Mouse (Mus musculus) limb, embryonic 10.5 days (tissue): ENCODE results near the gene Pcnx. TPM values are rescaled to one million over a fixed set of nuclear protein-coding genes. Genes with fewer than 3 reads are reported as not detected.

Experiments
- DNase-seq: peaks from one replicate; pipeline ENCODE4 v3.0.0-alpha.2; 2017; ENCODE audit warnings: low spot score
- H3K27ac ChIP-seq: fragments of 300-500 bp; sonication (generic); 2 replicates; pipeline ENCODE4 v1.5.1; 2016; ENCODE audit warnings: mild to moderate bottlenecking
- H3K27me3 ChIP-seq: fragments of 300-500 bp; sonication (generic); 2 replicates; pipeline ENCODE4 v1.6.1; 2016; ENCODE audit warnings: low read depth, mild to moderate bottlenecking; ENCODE audit not compliant: poor library complexity, severe bottlenecking
- H3K36me3 ChIP-seq: fragments of 300-500 bp; sonication (generic); 2 replicates; pipeline ENCODE4 v1.6.1; 2016; ENCODE audit warnings: mild to moderate bottlenecking, moderate library complexity
- H3K4me1 ChIP-seq: fragments of 300-500 bp; sonication (generic); 2 replicates; pipeline ENCODE4 v1.6.1; 2016
- H3K4me3 ChIP-seq: fragments of 300-500 bp; sonication (generic); 2 replicates; pipeline ENCODE4 v1.5.1; 2016; ENCODE audit warnings: mild to moderate bottlenecking, moderate library complexity
- H3K9me3 ChIP-seq: fragments of 300-500 bp; sonication (generic); replicated peaks from 2 replicates; pipeline ENCODE4 v1.6.1; 2016; ENCODE audit warnings: mild to moderate bottlenecking
- WGBS: fragments of 180-500 bp; shearing (Covaris S2); methylation state at CpG from one replicate; pipeline ENCODE4 v1.1.7; 2016; 5-methylcytosine and 5-hydroxymethylcytosine counted together
- polyA plus RNA-seq: library from polyadenylated mRNA; unstranded; fragments of >200 nt; fragmentation: Nextera tagmentation; extraction: Ambion mirVana; gene quantifications from 2 replicates; pipeline ENCODE4 v1.2.1, GENCODE M21; 2016

The Pcnx gene
- polyA plus RNA-seq, 1 experiment from 2014 or later: 8.3 TPM

DNA sequence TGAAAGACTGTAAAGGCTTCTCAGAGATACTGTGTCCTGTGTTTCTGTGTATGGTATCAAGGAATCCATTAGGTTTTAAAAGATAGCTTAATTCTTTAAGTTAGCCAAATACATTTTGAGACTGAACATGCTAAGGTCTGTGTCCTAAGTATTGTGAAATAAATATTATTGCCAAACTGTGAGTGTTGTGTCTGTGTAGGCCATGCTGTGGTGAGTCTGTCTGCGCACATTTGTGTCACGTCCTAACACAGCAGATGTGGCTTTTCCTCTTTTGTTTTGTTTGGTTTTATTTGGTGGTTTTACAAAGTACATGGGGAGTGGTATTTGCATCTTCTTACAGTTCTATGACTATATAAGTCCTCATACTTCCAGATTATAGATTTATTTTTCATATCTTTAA lies 60.8 kb downstream of the Pcnx start:
- Histone ChIP-seq H3K27ac (no peak overlapping the region), H3K36me3 (peaks cover 27% of the 10 kb centered on the region), H3K4me1 (peaks cover 2% of the 10 kb centered on the region; the same call in 1 of the 2 replicates), H3K4me3 (no peak overlapping the region), H3K9me3 (no peaks in the 10 kb centered on the region), H3K27me3 (no peaks in the 10 kb centered on the region)
- DNase-seq: no peak
- 92% methylated on average over 2 of the region's 2 CpGs for WGBS

DNA sequence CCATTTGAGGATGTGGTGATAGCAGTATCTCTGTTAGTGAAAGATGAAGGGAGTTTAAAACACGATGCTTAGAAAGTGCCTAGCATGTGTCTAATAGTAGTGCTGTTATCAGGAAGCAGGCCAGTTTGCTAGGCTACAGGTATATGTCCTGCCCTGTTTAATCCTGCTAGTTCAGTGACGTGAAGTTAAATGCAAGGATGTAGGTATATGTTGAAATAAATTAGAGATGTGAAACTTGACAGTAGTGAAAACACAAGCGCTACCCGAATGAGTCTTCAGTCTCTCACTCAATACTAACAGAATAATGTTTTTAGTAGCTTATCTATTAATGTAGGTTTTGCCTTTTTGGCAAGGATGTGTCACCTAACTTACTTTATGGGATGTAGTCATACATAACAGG lies 62.0 kb downstream of the Pcnx start:
- H3K4me3 ChIP-seq: no peak overlapping the region
- peaks cover 27% of the 10 kb centered on the region for H3K36me3 ChIP-seq
- no peak for DNase-seq
- WGBS: 90% methylated on average over 4 of the region's 4 CpGs
- H3K4me1 ChIP-seq: peaks cover 10% of the 10 kb centered on the region; the same call in 1 of the 2 replicates
- no peaks in the 10 kb centered on the region for H3K27me3 ChIP-seq
- no peaks in the 10 kb centered on the region for H3K9me3 ChIP-seq
- H3K27ac ChIP-seq: no peak overlapping the region

GRCm38 (mm10) chr12:81922838-81923237 lies 63.0 kb downstream of the Pcnx start:
- Histone ChIP-seq H3K9me3 (no peaks in the 10 kb centered on the region), H3K4me1 (peaks cover 13% of the 10 kb centered on the region; the same call in 1 of the 2 replicates), H3K27me3 (no peaks in the 10 kb centered on the region), H3K4me3 (no peak overlapping the region), H3K27ac (no peak overlapping the region), H3K36me3 (peaks cover 20% of the 10 kb centered on the region)
- 86% methylated on average over 3 of the region's 3 CpGs for WGBS
- DNase-seq: no peak

DNA sequence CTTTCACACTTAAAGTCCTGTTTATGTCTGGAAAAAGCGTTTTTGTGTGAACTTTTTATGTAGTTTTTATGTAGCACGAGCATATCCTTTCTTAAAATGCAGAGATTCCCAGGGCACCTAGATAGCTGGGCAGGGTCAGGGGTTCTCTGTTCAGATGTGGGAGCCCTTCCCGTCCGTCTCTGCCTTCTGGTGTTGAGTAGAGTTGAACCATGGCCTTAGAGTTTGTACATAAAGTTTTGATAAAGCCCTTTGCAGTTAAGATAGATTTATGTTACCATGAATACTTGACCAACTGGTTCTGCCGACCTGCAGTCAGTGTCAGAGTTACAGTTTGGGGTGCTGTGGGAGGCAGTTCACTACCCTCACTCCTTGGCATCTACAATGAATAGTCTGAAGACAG lies 67.3 kb downstream of the Pcnx start:
- Histone ChIP-seq H3K27me3 (no peaks in the 10 kb centered on the region), H3K4me1 (peaks cover 13% of the 10 kb centered on the region; the same call in 1 of the 2 replicates), H3K4me3 (no peak overlapping the region), H3K36me3 (0 out of 2 replicates have a peak, but pooled peaks cover 2% of the 10 kb centered on the region), H3K9me3 (no peaks in the 10 kb centered on the region), H3K27ac (no peak overlapping the region)
- no peak for DNase-seq
- WGBS: 87% methylated on average over 5 of the region's 5 CpGs

- no peak overlapping the region for H3K27ac ChIP-seq
- no peaks in the 10 kb centered on the region for H3K27me3 ChIP-seq
- H3K36me3 ChIP-seq: 0 out of 2 replicates have a peak, but pooled peaks cover 2% of the 10 kb centered on the region
- no peak overlapping the region for H3K4me3 ChIP-seq
- DNase-seq: no peak
- no peaks in the 10 kb centered on the region for H3K9me3 ChIP-seq
- 85% methylated on average over 19 of the region's 19 CpGs for WGBS
- peaks cover 13% of the 10 kb centered on the region; the same call in 1 of the 2 replicates for H3K4me1 ChIP-seq
Measured at GRCm38 (mm10) chr12:81927643-81928381, 68.0 kb downstream of the Pcnx start.

DNA sequence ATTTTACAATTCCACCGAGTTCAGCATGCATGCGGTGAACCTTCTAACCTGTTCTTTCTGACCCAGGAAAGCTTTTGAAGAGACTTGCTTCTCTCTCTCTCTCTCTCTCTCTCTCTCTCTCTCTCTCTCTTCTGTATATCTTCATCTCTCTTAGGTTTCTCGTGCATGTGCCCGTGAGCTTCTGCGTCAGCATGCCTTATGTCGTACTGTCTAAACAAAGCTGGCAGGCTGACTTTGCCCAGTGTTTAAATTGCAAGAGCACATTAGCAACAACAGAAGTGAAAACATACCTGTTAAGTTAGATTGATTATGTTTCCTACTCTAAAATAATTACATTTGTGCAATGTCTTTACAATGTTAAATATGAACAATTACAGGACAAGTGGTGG lies 68.6 kb downstream of the Pcnx start:
- H3K36me3 ChIP-seq: peaks cover 6% of the 10 kb centered on the region
- peaks cover 13% of the 10 kb centered on the region; the same call in 1 of the 2 replicates for H3K4me1 ChIP-seq
- no peak for DNase-seq
- no peak overlapping the region for H3K4me3 ChIP-seq
- H3K27me3 ChIP-seq: no peaks in the 10 kb centered on the region
- 92% methylated on average over 6 of the region's 6 CpGs for WGBS
- H3K9me3 ChIP-seq: no peaks in the 10 kb centered on the region
- no peak overlapping the region for H3K27ac ChIP-seq

DNA sequence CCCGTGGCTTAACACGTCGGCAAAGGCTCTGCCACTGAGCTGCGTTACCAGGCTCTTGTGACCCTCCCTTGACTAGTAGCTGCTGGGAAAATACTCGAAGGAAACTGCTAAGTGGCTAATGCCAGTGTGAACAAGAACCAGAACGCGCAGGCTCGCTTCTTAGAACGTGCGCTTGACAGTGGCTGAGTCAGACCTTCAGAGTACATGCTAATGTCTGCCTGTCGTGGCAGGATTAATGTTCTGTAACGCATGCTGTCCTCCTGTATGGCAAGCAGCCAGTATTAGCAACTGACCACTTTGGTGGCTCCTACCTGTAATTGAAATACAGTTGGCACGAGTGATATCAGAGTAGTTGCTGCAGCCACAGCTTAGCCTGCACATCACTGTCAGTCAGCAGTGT lies 72.2 kb downstream of the Pcnx start:
- Histone ChIP-seq H3K4me3 (no peak overlapping the region), H3K9me3 (no peaks in the 10 kb centered on the region), H3K27me3 (no peaks in the 10 kb centered on the region), H3K4me1 (peaks cover 5% of the 10 kb centered on the region), H3K27ac (no peak overlapping the region), H3K36me3 (peaks cover 8% of the 10 kb centered on the region)
- DNase-seq: no peak
- 89% methylated on average over 13 of the region's 13 CpGs for WGBS

DNA sequence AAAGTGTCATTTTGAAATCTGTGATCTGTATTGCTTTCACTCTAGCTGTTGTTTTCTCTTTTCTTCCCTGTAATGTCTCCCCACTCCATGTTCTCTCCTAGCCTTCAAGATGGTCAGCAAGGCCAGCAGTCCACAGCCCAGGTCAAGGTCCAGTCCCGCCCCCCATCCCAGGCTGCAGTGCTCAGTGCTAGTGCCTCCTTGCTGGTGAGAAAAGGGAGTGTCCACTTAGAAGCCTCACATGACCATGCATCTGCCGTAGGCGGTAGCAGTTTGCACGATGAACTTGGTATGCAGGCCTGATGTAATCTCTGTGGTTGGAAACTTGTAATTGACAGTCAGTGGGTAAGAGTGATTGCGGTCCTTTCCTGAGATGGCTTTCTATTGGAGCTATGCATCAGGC lies 73.6 kb downstream of the Pcnx start:
- no peak for DNase-seq
- no peaks in the 10 kb centered on the region for H3K9me3 ChIP-seq
- WGBS: 91% methylated on average over 5 of the region's 5 CpGs
- H3K36me3 ChIP-seq: peaks cover 8% of the 10 kb centered on the region
- peaks cover 3% of the 10 kb centered on the region; the same call in 1 of the 2 replicates for H3K4me1 ChIP-seq
- H3K27ac ChIP-seq: no peak overlapping the region
- no peaks in the 10 kb centered on the region for H3K27me3 ChIP-seq
- no peak overlapping the region for H3K4me3 ChIP-seq

- Histone ChIP-seq H3K27ac (no peak overlapping the region), H3K4me3 (no peak overlapping the region), H3K9me3 (no peaks in the 10 kb centered on the region), H3K4me1 (peaks cover 3% of the 10 kb centered on the region; the same call in 1 of the 2 replicates), H3K36me3 (peaks cover 8% of the 10 kb centered on the region), H3K27me3 (no peaks in the 10 kb centered on the region)
- WGBS: 94% methylated on average over 5 of the region's 5 CpGs
- DNase-seq: no peak
Measured at GRCm38 (mm10) chr12:81934510-81934909, 74.7 kb downstream of the Pcnx start.

GRCm38 (mm10) chr12:81936066-81936465 lies 76.2 kb downstream of the Pcnx start:
- no peak for DNase-seq
- Histone ChIP-seq H3K4me3 (no peak overlapping the region), H3K27ac (no peak overlapping the region), H3K36me3 (peaks cover 9% of the 10 kb centered on the region), H3K9me3 (no peaks in the 10 kb centered on the region), H3K27me3 (no peaks in the 10 kb centered on the region), H3K4me1 (peaks cover 3% of the 10 kb centered on the region; the same call in 1 of the 2 replicates)
- WGBS: 71% methylated on average over 4 of the region's 4 CpGs

DNA sequence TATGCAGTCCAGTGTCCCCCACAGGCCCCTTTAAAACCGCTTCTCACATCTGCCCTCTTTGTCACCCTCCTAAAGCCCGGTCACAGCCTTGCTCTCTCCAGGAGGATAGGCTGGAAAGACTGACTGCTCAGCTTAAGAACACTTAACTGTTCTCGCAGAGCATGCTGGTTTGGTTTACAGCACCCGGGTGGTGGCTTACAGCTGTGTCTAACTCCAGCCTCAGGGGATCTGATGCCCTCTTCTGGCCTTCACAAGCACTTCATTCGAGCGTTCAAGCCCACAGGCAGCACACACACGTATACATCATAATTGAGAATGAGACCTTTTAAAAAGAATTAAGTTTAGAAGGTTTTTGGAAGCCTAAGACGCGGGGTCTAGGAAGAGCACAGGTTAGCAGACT lies 81.4 kb downstream of the Pcnx start:
- Histone ChIP-seq H3K36me3 (peaks cover 4% of the 10 kb centered on the region), H3K4me3 (no peak overlapping the region), H3K4me1 (peaks cover under 1% of the 10 kb centered on the region; the same call in 1 of the 2 replicates), H3K27me3 (no peaks in the 10 kb centered on the region), H3K27ac (no peak overlapping the region), H3K9me3 (no peaks in the 10 kb centered on the region)
- no peak for DNase-seq
- 82% methylated on average over 9 of the region's 9 CpGs for WGBS

- H3K4me3 ChIP-seq: no peak overlapping the region
- H3K36me3 ChIP-seq: peaks cover 4% of the 10 kb centered on the region
- DNase-seq: no peak
- H3K9me3 ChIP-seq: no peaks in the 10 kb centered on the region
- H3K4me1 ChIP-seq: no peaks in the 10 kb centered on the region
- 88% methylated on average over 12 of the region's 12 CpGs for WGBS
- H3K27ac ChIP-seq: no peak overlapping the region
- H3K27me3 ChIP-seq: no peaks in the 10 kb centered on the region
Measured at GRCm38 (mm10) chr12:81943331-81944062, 83.7 kb downstream of the Pcnx start.

- Histone ChIP-seq H3K4me1 (no peaks in the 10 kb centered on the region), H3K9me3 (no peaks in the 10 kb centered on the region), H3K36me3 (peaks cover 25% of the 10 kb centered on the region), H3K27me3 (no peaks in the 10 kb centered on the region), H3K27ac (no peak overlapping the region), H3K4me3 (no peak overlapping the region)
- DNase-seq: no peak
- 98% methylated on average over 6 of the region's 6 CpGs for WGBS
Measured at GRCm38 (mm10) chr12:81949026-81949425, 89.2 kb downstream of the Pcnx start.
